Mouse (Mus musculus) layer of hippocampus, postnatal 10 days (tissue): Measurements from ENCODE around the gene N4bp2l2. TPM values are rescaled to one million over a fixed set of nuclear protein-coding genes. Genes with fewer than 3 reads are reported as not detected.
"Not testable (repeated sequence)": the region's sequence is repeated elsewhere in the genome, so short reads cannot be mapped to it uniquely, and the experiment has no call there.

Experiments
- DNase-seq, 2 experiments: peaks; one replicate each; pipeline ENCODE4 v3.0.0; 2021; ENCODE audit warnings: low spot score in 2 of 2
- long read RNA-seq: library from polyadenylated mRNA; stranded (forward); transcript quantifications from one replicate; pipeline ENCODE4 v2.0.0, GENCODE M21; 2023
- total RNA-seq, 2 experiments: library from RNA; stranded (reverse); gene quantifications; 2 replicates each; pipeline ENCODE4 v1.2.3; 2021

N4bp2l2 gene
- total RNA-seq = 10 to 100 TPM; 72.9 to 77.5 TPM
- long read RNA-seq, full-length matches to known transcripts = 7 of 12 reads
- long read RNA-seq, partial matches to known transcripts = 1 of 12 reads
- long read RNA-seq, other reads (novel, unspliced or antisense) = 4 of 12 reads

DNA sequence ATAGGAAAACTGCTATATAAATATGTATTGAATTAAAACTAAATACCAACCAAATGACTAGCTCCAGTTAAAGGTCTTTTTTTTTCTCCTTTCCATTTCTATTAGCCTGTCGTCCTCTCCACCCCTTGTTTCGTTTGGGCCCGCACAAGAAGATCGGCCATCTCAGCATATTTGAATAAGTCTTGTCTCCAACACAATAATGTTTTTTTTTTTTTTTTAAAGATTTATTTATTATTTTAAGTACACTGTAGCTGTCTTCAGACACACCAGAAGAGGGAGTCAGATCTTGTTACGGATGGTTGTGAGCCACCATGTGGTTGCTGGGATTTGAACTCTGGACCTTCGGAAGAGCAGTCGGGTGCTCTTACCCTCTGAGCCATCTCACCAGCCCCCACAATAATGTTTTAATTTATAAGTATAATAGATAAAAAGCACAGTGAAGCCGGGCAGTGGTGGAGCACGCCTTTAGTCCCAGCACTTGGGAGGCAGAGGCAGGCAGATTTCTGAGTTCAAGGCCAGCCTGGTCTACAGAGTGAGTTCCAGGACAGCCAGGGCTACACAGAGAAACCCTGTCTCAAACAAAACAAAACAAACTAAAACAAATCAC is at the start of gene N4bp2l2:
Gene N4bp2l2 (minus strand): TSS at position 51 of the 607 bp plus-strand sequence.
- DNase-seq = not testable (repeated sequence)

DNA sequence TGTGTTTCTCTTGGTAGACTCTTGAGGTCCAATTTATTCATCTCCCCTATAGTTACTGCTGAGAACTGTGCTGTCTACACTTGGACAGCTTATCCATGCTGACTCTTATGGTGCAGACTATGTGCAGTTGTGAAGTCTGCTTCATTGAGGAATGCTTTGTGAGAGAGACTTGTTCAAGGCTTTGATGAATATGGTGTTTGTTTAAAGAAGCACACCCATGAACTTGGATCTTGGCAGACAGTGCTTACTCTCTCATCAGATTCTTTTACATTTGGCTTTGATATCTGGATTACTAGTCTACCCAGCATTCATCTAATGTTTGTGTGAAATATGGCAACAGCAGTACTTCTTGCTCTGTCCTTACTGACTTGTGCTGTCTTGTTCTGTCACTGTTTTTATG is 47.4 kb upstream of the N4bp2l2 start:
- no peak for DNase-seq

DNA sequence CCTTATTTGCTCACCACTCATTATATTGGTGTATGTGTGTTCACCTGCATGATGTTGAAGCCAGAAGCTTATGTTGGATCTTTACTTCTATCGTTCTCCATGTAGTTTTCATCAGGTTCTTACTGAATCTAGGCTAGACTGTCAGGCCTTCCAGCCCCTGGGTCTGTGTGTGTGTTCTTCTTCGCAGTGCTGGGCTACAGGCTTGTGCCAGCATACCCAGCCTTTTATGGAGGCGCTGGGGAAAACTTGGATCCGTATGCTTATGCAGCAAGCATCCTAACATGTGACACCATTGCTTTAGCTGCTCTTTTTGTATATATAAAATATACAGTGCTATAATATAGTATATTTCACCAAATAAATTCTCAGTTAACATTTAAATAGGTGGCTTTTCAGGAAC is 45.5 kb upstream of the N4bp2l2 start:
- DNase-seq = no peak

DNA sequence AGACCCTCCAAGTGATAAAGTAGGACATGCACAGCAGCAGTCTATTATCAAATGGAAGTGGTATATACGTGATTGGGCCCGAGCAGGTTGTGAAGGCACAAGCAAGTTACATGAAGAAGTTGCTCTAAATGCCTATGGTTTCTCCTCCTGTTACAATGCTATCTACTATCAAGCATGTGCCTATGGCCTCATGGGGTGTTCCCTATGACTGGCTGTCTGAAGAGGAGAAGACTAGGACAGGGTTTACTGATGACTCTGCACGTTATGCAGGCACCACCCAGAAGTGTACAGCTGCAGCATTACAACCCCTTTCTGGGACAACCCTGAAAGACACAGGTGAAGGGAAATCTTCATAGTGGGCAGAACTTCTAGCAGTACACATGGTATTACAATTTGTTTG is 41.2 kb upstream of the N4bp2l2 start:
- DNase-seq = not testable (repeated sequence)

DNA sequence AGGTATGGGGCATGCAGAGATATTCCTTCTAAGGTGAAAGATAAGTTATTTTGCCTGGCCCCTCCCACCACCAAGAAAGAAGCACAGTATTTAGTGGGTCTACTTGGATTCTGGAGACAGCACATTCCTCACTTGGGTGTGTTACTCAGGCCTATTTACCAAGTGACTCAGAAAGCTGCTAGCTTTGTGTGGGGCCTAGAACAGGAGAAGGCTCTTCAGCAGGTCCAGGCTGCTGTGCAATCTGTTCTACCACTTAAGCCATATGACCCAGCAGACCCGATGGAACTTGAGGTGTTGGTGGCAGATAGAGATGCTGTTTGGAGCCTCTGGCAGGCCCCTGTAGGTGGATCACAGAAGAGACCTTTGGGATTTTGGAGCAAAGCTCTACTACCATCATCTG is 40.7 kb upstream of the N4bp2l2 start:
- DNase-seq = not testable (repeated sequence)

DNA sequence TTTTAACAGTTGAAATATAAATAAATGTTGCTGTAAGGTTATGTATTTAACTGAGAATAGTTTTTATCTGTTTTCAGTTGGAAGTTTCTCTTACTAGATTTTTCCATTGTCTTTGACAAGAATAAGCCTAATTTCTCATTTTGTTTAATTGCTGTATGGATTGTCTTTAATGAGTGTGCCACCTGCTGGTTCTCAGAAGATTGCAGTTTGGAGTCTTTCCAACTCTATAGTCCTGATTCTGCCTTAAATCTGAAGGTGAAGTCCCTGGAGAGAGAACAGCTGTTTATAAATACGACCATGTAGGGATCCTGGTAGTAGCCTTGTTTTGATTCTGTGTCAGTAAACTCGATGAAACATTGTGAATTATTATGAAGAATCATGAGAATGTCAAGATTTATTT is 36.7 kb upstream of the N4bp2l2 start:
- peak; percentile 15 to 47 for DNase-seq

DNA sequence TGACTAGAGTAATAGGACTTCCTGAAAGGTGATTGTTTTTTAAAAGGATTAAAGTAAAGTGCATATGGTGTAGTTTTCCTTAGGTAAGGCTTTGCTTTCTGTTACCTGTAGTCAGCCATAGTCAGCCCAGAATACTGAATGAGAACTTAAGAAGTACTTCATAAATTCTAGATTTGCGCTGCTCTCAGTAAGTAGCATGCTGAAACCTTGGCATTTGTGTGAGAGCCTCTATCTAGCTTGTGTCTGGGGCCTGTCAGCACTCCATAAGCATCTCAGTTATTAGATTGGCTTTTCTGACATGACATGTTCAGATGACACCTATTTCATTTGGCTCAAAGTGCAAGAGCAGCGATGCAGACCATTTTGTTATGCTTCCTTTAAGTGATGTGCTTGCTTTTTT is 27.3 kb upstream of the N4bp2l2 start:
- DNase-seq = no peak

DNA sequence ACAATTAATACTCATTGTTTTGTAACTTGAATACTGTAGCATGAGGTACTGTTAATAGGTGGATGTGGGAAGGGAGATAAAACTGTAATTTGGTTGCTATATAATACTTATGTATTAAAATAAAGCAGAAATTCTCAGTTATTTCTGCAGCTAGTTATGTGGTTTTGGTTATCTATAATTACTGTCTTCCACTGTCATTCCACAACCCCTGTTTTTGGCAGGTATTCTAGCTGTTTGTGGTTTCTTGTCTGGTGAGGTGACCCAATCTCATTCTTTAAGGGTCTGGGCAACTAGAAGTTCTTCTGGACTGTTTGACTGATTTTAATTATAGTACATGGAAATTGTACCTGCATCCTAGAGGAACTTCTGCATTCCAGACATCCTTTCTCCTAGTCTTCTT is 24.7 kb upstream of the N4bp2l2 start:
- DNase-seq = no peak

DNA sequence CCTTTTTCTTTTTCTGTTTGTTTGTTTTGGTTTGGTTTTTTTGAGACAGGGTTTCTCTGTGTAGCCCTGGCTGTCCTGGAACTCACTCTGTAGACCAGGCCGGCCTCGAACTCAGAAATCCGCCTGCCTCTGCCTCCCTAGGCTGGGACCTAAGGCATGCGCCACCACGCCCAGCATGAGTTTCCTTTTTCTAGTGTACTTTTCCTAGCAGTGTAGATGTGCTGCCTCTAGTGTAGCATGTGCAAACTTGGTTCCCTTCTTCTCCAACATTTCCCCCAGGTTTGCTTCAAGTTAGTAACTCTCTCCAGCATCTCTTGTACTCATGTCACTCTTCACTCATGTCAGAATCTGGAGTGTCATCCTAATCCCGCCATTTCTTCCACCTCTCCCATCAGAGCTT is 16.9 kb upstream of the N4bp2l2 start:
- not testable (repeated sequence) for DNase-seq

DNA sequence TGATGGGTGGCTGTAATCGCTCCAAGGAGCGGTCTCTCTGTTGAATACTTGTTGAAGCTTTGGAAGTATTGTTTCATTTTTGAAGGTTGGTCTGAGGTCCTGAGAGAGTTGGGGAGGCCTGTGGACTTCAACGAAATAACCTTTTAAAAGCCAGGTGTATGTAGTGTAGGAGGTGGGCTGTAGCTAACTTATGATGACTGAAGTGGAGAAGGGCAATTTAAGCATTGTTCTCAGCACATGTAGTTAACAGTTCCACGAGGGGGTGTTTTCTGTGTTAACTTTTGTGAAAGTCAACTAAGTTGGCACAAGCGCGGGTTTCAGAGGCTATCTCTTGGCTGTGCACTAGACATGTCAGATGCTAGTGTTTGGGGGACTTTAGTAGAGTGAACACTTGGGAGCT is 8.9 kb upstream of the N4bp2l2 start:
- DNase-seq = no peak

DNA sequence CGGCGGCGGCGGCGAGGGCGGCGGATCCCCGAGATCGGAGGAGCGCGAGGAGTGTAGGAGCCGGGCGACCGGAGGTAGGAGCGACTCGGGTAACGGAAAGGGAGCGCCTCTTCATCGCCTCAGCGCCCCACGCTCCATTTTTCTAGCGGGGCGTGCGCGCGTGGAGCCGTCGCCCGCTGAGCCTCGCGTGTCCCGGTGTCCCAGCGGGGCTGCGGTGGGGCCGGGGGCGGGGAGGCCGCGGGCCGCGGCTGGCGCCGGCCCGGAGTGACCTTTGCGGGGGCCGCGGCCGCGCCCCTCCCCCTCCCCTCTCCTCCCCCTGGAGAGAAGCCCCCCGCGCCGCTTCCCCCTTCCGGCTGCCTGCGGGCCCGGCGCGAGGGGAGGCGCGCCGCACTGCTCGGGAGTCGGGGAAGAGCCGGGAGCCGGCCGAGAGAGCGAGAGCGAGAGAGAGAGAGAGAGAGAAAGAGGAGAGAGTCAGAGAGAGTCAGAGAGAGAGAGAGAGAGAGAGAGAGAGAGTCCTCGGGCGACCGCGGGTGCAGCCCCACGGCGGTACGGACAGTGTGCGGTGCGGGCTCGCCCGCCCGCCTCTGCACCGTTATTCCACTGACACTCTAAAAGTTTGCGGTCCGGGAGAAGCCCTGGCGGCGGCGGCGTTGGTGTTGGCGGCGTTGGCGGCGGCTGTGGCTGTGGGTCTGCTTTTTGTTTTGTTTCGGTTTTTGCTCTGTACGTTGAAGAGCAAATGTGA is 8.1 kb upstream of the N4bp2l2 start:
- peak in 1 of 2 experiments; percentile 21 for DNase-seq

DNA sequence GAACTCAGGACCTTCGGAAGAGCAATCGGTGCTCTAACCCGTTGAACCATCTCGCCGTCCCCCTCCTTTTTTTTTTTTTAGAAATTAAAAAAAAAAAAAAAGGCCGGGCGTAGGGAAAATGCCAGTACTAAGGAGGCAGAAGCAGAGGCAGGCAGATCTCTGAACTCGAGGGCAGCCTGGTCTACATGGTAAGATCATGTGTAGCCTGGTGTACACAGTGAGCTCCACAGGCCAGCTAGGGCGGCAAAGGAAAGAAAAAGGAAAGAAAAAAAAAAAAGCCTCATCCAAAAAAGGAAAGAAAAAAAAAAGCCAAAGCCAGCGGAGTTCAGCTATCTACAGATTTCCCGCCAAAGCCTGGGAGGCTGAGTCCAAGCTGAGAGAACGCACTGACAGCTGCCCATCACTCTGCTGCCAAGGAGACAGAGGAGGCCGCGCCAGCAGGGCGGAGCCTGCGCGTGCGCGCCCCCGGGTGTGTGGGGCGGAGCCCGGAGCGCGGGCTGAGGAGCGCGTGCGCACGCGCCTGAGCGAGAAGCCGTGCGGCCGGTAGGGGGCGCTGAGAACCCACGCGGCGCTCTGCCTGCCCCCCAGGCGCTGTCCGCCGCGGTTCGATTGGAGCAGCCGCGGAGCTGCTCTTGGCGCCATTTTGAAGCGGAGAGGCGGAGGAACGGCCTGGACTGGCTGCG is 7.3 kb upstream of the N4bp2l2 start, which contains the start of gene Pds5b:
Gene Pds5b (plus strand): TSS at position 587 of the 683 bp plus-strand sequence.
- peak; percentile 93 to 96 for DNase-seq

DNA sequence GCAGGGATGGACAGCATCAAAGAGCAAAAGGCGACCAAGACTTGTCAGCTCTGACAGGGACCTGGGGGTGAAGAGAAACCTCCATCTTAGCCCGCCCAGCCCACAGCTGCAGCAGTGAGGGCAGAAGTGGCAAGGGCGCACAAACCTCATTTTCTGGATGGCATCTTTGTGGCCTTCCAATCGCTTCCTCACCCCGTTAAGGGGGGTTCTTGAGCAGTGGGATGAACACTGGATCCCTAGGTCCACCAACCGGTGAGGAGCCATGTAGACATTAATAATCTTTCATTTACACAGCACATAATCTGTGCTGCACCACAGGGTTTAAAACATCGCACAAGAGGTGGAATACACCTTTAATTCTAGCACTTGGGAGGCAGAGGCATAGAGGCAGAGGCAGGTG is 6.4 kb upstream of the N4bp2l2 start:
- DNase-seq = no peak

DNA sequence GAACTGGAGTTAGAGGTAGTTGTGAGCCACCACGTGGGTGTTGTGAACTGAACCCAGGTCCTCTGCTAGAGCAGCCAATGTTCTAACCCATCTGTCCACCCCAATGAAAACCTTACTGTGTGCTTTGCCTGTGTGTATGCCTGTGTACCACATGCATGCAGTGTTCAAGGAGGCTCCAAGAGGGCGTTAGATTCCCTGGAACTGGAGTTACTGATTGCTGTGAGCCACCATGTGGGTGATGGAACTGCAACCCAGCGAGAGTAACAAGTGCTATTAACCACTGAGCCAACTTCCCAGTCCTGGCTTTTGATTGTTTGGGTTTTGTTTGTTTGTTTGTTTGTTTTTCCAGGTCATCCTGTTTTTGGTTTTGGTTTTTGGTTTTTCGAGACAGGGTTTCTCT is 2.7 kb upstream of the N4bp2l2 start:
- DNase-seq = no peak

DNA sequence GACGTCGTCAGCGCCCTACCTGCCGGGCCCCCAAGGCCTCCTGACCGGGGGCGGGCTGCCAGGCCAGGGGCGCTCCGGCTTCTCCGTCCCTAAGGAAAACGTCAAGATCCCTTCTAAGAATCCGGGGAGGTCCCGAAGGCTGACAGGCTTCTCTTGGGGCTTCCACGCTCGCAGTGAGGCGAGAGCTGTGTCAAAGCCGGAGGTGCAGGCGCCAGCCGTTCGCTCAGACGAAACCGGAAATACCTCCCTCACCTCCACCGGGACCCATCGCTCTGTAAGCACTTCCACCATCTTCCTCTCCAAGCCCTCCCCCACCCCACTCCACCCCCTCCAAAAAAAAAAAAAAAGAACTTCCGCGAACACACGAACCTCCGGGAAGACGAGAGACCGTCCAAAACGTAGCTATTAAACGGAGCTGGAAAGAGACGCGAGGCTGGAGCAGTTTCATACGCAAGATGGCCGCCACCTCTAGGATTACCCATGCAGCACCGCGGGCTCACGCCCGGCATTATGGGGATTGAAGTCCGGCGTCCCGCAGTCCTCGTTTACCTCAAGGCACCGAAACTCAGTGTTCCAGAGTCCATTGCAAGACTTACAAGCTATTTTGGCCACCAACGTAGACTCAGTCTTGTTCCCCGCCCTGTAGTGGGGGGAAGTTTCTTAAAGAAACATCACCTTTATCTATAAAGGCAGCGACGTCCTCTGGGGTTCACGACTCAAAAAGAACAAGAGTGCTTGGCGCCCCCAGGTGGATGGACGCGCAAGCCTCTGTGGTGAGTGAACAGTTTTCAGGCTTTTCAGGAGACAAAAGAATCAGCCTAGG is 640 bp downstream of the N4bp2l2 start:
- DNase-seq = peak; percentile 95 to 96

DNA sequence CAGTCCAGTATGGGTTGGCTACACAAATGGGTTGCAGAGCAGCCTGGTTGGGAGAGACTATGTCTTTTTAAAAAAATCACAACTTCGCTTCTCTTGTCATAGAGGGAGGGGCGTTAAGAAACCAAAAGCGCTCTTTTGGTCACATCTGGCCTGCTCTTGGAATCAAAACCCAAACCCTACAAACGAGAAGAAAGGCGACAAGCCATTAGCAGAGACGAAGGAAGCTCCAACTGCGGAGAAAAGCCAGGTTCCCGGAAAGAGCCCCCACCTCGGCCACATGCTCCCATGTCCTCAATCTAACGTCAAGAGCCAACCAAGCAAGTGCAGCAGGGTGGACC is 1.2 kb downstream of the N4bp2l2 start:
- no peak for DNase-seq

DNA sequence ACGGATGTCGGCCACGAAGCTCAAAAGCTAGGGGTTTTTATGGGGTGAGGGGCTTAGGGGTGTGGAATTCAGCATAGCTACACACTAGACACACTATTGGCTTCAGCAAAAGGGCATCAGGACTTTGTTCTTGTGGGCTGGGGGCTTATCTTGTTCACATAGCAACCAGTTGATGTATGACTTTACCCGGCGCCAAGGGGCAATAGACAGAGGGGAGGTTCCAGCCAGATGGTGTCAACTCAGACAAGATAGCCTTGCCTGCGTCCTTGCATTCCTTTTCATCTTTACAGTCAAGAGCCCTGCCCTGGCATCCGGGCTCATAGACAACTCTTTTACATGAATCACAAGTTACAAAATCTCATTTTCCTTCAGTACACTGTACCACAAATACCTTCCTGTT is 2.1 kb downstream of the N4bp2l2 start:
- not testable (repeated sequence) for DNase-seq

DNA sequence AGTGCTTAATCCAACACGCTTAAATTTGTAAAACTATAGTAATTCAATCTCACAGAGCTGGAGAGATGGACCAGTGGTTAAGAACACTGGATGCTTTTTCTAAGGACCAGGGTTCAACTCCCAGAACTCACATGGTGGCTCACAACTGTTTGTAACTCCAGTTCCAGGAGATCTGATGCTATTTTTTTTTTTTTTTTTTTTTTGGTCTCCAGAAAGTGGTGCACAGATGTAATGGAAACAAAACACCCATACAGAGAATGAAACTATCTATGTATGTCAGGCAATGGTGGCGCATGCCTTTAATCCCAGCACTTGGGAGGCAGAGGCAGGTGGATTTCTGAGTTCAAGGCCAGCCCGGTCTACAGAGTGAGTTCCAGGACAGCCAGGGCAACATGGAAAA is 5.7 kb downstream of the N4bp2l2 start:
- not testable (repeated sequence) for DNase-seq

DNA sequence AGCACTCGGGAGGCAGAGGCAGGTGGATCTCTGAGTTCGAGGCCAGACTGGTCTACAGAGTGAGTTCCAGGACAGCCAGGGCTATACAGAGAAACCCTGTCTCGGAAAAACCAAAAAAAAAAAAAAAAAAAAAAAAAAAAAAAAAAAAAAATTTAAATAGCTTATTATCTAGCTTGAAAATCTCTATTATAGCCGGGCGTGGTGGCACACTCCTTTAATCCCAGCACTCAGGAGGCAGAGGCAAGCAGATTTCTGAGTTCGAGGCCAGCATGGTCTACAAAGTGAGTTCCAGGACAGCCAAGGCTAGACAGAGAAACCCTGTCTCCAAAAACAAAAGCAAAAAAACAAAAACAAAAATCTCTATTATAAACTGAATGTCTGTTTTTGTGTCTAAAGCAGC is 6.6 kb downstream of the N4bp2l2 start:
- DNase-seq = not testable (repeated sequence)

DNA sequence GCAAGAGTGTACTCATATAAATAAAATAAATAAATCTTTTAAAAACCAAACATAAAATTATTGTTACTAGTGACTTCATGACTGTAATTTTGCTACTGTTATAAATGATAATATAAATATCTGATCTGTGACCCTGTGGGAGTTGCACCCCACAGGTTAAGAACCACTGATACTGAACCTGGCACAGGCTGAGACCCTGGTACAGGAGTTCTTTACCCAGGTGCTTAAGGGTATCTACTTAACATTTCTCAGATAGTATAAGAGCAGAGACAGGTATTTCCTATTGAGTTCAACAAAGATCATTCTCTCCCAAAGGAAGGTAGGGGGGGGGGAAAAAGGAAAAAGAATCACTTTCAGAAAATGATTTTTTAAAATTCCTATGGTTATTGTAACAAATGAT is 11.4 kb downstream of the N4bp2l2 start:
- DNase-seq = no peak

DNA sequence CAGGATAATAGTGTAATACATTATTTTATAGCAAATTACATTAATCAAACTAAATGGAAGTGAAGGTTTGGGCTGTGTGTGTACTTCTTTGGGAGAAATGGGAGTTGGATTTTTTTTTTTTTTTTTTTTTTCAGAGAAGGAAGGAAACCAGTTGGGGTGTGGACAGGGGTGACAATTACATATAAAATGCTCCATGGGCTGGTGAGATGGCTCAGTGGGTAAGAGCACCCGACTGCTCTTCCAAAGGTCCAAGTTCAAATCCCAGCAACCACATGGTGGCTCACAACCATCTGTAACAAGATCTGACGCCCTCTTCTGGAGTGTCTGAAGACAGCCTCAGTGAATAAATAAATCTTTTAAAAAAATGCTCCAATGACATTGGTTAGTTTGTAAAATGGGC is 13.4 kb downstream of the N4bp2l2 start:
- no peak for DNase-seq
